Mouse (Mus musculus) B cell, adult 2 months (primary cell): ENCODE data around the gene Erbb2.
A peak's percentile ranks its signal among the peaks of the same experiment; 100 is the strongest.

ENCODE experiments used
- DNase-seq, 2 experiments: peaks; one replicate each; pipeline ENCODE4 v3.0.0; 2022

Erbb2 gene

DNA sequence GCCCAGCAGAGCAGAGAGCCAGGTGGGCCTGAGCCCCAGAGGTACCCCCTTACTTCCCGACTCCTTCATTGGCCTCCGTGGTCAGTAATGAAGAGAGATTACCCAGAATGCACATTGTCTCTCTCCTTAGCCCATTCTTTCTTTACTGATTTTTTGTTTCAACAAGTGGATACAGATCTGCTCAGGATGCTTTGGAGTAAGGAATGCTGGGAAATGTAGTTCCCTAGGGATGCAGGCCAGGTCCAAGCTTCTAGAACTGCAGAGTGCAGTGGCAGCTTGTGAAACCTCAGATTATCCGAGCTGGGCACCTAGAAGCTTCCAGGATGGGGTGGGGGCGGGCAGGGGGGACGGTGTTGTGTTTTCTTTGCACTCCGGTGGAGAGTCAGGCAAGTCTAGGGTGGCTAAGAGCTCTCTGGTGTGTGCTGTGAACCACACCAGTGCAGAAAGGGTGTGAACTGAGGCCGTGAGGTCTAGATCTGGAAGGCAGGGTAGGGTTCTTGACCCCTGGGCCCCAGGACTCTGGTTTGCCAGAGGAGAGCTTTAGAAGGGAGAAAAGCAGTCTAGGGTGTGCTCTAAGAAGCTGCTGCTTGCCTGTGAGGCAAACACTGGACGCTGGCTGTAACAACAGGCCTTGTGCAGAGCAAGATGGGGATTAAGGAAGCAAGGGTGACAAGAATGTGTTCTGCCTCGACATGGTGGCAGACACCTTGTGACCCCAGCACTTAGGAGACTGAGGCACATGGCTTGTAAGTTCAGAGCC, 19.7 kb downstream of the Erbb2 start:
- no peak for DNase-seq

DNA sequence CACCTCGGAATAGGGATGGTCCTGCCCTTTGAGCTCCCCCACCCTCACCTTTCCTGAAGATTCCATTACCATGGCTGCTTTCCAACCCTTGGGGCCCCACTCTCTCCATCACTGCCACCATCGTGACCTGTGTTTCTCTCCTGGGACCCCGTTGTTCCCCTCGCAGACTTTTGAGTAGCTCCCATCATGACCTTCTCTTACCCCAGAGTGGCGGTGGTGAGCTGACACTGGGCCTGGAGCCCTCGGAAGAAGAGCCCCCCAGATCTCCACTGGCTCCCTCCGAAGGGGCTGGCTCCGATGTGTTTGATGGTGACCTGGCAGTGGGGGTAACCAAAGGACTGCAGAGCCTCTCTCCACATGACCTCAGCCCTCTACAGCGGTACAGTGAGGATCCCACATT, 23.5 kb downstream of the Erbb2 start:
- DNase-seq = no peak

GRCm38 (mm10) chr11:98437441-98437840, 25.2 kb downstream of the Erbb2 start:
- no peak for DNase-seq

GRCm38 (mm10) chr11:98438331-98439158, 26.3 kb downstream of the Erbb2 start, which contains the start of gene Mien1:
Mien1 (minus strand) TSS chr11:98438991.
- DNase-seq = peak; percentile 99 to 100

DNA sequence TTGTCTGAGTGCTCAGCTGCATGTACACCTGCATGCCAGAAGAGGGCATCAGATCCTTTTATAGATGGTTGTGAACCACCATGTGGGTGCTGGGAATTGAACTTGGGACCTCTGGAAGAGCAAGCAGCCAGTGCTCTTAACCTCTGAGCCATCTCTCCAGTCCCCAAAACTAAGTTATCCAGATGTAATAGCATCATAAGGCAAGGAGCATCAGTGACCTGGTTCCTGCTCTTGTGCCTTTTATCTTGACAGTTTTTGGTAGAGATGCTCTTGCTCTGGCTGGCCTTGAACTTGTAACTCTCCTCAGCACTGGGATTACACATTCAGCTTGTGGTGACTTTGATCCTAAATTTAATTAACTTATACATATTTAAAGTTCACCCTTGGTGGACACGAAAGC, 31.4 kb downstream of the Erbb2 start:
- no peak for DNase-seq

GRCm38 (mm10) chr11:98445238-98445637, 33.0 kb downstream of the Erbb2 start:
- no peak for DNase-seq

GRCm38 (mm10) chr11:98445679-98446078, 33.4 kb downstream of the Erbb2 start:
- no peak for DNase-seq

DNA sequence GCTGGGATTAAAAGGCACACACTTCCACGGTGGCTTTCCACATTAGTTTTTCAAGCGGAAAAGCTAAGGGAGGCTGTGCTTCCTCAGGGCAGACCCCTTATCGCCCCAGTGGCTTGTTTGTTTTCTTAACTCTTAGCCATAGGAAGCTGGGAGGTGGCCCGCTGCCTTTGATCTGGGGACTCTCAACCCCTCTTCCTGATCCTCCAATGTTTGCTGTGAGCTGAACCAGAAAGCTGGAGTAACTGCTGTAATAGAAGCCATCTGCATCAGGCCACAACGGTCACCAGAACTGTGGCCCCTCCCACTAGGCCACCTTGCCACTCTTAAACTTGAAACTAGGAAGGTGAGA, 33.9 kb downstream of the Erbb2 start, which contains the start of gene Grb7:
Grb7 (plus strand) TSS at position 182 of the 349 bp plus-strand sequence.
- no peak for DNase-seq

- DNase-seq = no peak
Measured at GRCm38 (mm10) chr11:98446562-98447474, 34.5 kb downstream of the Erbb2 start.

GRCm38 (mm10) chr11:98447475-98447834, 35.2 kb downstream of the Erbb2 start:
- DNase-seq = no peak

GRCm38 (mm10) chr11:98448191-98448790, 36.0 kb downstream of the Erbb2 start:
- peak; percentile 36 to 37 for DNase-seq

DNA sequence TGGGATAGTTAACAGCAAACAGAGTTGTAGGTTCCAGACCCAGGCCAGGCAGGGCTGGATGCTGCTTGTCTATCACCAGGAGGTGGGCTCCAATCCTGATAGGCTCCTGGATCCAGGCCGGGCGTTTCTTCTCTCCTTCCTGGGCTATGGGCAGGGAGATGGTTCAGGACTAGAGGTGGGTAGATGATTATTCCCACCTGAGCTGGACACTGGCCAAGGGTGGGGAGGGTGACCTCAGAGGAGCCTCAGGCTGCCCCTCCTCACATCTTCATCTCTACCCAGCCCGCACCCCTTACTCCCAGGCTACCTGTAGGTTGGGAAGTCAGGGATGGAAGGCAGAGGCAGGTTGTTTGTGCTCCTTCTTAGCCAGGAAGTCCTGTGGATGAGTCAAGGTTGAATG, 37.1 kb downstream of the Erbb2 start:
- no peak for DNase-seq

GRCm38 (mm10) chr11:98449921-98450771, 37.9 kb downstream of the Erbb2 start:
- DNase-seq = no peak

DNA sequence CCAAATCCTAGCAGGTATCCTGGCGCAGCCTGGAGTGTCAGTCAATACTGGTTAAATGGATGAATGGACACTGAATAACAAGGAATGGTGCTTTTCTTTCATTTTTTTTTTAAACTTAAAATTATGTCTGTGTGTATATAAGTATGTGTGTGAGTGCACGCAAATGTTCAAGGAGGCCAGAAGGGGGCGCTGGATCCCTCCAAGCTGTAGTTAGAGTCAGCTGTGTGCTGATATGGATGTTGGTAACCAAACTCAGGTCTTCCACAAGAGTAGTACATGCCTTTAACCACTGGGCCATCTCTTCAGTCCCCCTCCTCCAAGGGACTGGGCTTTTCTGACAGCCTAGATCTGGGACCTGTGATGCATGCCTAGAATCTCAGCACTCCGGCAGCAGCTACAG, 43.2 kb downstream of the Erbb2 start:
- peak; percentile 62 to 63 for DNase-seq

DNA sequence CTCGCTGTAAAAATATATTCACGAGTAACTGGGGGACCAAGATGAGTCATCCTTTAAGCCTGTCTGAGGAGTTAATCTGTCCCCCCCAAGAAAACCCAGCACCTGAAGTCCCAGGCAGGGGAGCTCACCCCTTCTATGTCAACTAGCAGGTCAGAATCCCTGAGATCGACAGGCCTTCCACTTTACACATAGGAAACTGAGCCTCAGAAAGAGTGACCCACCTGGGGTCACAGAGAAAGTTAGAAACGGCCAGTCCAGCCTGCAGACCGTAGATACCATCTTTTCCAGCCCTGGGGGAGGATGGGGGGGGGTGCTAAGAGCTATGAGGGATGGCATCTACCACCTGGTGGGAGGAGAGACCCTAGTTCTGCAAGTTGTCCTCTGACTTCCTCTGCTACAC, 44.3 kb downstream of the Erbb2 start:
- no peak for DNase-seq

DNA sequence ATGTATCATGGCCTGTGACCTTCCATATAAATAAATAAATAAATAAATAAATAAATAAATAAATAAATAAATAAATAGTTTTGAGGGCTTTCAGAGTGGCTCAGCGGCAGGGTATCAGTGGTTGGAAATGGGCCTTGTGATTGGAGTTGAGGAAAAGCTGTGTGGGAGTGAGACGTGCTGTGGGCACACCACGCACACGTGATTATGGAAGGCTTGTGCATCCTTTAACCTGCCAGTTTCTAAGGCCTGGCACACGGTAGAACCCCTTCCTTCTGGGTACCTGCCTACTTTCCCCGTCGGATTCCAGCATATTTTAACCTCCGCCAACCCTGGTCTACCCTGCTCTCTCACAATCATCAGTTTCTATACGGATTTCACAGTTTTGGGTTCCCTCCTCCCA, 44.7 kb downstream of the Erbb2 start:
- DNase-seq = no peak

- DNase-seq = peak; percentile 99
Measured at GRCm38 (mm10) chr11:98457367-98458120, 45.3 kb downstream of the Erbb2 start.

- DNase-seq = no peak
Measured at GRCm38 (mm10) chr11:98458121-98458990, 46.1 kb downstream of the Erbb2 start.

DNA sequence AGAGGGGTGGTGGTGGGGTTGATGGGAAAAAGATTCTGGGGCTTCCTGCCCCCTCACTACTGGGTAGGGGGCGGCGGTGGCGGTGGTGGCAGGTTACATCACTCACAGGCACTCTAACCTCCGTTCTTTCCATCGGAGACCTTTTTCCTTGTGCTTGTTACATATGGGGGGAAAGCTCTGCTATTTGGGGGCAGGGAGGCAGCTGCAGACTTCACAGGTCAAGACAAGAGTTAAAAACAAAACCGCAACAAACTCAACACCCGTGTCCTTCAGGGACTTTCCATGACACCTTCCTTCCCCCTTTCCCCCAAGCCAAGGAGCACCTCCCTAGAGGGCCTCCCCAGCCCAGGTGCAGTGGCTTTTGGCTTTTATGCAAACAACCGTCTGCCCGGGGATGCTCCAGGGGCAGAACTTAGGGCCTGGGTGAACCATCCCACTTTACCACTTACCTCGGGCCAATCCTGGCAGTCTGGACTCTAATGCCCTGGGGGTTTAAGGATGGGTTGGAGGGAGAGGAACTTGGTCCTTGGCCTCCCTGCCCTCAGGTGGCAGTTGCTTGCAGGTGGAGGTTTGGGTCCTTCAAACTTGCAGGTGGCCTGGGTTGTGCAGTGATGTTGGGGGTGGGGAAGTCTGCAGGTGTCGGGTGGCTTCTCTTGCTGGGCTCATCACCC, 46.9 kb downstream of the Erbb2 start:
- DNase-seq = peak; percentile 83 to 86
